Mouse (Mus musculus) embryonic facial prominence, embryonic 10.5 days (tissue): ENCODE measurements at regions not wholly inside any gene's neighbourhood (a gene's known extent, or its start where the extent isn't known, plus 50 kb on each side); places are given as distances from the start of the nearest gene placed in this dataset.

ENCODE experiments used
- DNase-seq: peaks from one replicate; pipeline ENCODE4 v3.0.0-alpha.2; 2017; ENCODE audit warnings: low spot score
- H3K27ac ChIP-seq: fragments of 300-500 bp; sonication (generic); replicated peaks from 2 replicates; pipeline ENCODE4 v1.5.1; 2016; ENCODE audit warnings: mild to moderate bottlenecking
- H3K27me3 ChIP-seq: fragments of 300-500 bp; sonication (generic); replicated peaks from 2 replicates; pipeline ENCODE4 v1.6.1; 2016; ENCODE audit warnings: low read depth, mild to moderate bottlenecking; ENCODE audit not compliant: poor library complexity, severe bottlenecking
- H3K36me3 ChIP-seq: fragments of 300-500 bp; sonication (generic); replicated peaks from 2 replicates; pipeline ENCODE4 v1.6.1; 2016; ENCODE audit warnings: mild to moderate bottlenecking, moderate library complexity
- H3K4me1 ChIP-seq: fragments of 300-500 bp; sonication (generic); 2 replicates; pipeline ENCODE4 v1.6.1; 2016
- H3K4me3 ChIP-seq: fragments of 300-500 bp; sonication (generic); 2 replicates; pipeline ENCODE4 v1.5.1; 2016; ENCODE audit warnings: mild to moderate bottlenecking, moderate library complexity
- H3K9me3 ChIP-seq: fragments of 300-500 bp; sonication (generic); 2 replicates; pipeline ENCODE4 v1.6.1; 2016; ENCODE audit warnings: mild to moderate bottlenecking
- WGBS: fragments of 180-500 bp; shearing (Covaris S2); methylation state at CpG from one replicate; pipeline ENCODE4 v1.1.7; 2016; 5-methylcytosine and 5-hydroxymethylcytosine counted together

- H3K4me1 ChIP-seq = no peaks in the 10 kb centered on the region
- H3K4me3 ChIP-seq = no peak overlapping the region
- no peaks in the 10 kb centered on the region for H3K27me3 ChIP-seq
- WGBS = 86% methylated on average over 4 of the region's 4 CpGs
- H3K9me3 ChIP-seq = no peaks in the 10 kb centered on the region
- no peak for DNase-seq
- H3K36me3 ChIP-seq = no peaks in the 10 kb centered on the region
- no peak overlapping the region for H3K27ac ChIP-seq
Measured at GRCm38 (mm10) chr13:100962811-100963540, 129.7 kb upstream of the Slc30a5 start.

GRCm38 (mm10) chr13:100954598-100955251, 121.5 kb upstream of the Slc30a5 start:
- H3K27me3 ChIP-seq = no peaks in the 10 kb centered on the region
- peaks cover 8% of the 10 kb centered on the region; the same call in 1 of the 2 replicates for H3K4me1 ChIP-seq
- DNase-seq = no peak
- 81% methylated on average over 8 of the region's 8 CpGs for WGBS
- no peak overlapping the region for H3K4me3 ChIP-seq
- H3K9me3 ChIP-seq = no peaks in the 10 kb centered on the region
- no peak overlapping the region for H3K27ac ChIP-seq
- H3K36me3 ChIP-seq = no peaks in the 10 kb centered on the region

GRCm38 (mm10) chr13:100954106-100954505, 120.9 kb upstream of the Slc30a5 start:
- 51% methylated on average over 1 of the region's 1 CpGs for WGBS
- Histone ChIP-seq H3K4me1 (peaks cover 8% of the 10 kb centered on the region; the same call in 1 of the 2 replicates), H3K27me3 (no peaks in the 10 kb centered on the region), H3K36me3 (no peaks in the 10 kb centered on the region), H3K4me3 (no peak overlapping the region), H3K9me3 (no peaks in the 10 kb centered on the region), H3K27ac (no peak overlapping the region)
- DNase-seq = no peak

GRCm38 (mm10) chr13:100951185-100951508, 117.9 kb upstream of the Slc30a5 start:
- Histone ChIP-seq H3K9me3 (no peaks in the 10 kb centered on the region), H3K27ac (no peak overlapping the region), H3K36me3 (no peaks in the 10 kb centered on the region), H3K27me3 (no peaks in the 10 kb centered on the region), H3K4me1 (peaks cover 8% of the 10 kb centered on the region; the same call in 1 of the 2 replicates), H3K4me3 (no peak overlapping the region)
- no peak for DNase-seq
- WGBS = 95% methylated on average over 1 of the region's 1 CpGs

- H3K4me1 ChIP-seq = peaks cover 8% of the 10 kb centered on the region; the same call in 1 of the 2 replicates
- H3K27me3 ChIP-seq = no peaks in the 10 kb centered on the region
- H3K36me3 ChIP-seq = no peaks in the 10 kb centered on the region
- H3K27ac ChIP-seq = no peak overlapping the region
- no peaks in the 10 kb centered on the region for H3K9me3 ChIP-seq
- 62% methylated on average over 7 of the region's 7 CpGs for WGBS
- H3K4me3 ChIP-seq = no peak overlapping the region
- DNase-seq = no peak
Measured at GRCm38 (mm10) chr13:100950348-100951184, 117.3 kb upstream of the Slc30a5 start.

- no peaks in the 10 kb centered on the region for H3K36me3 ChIP-seq
- 31% methylated on average over 5 of the region's 5 CpGs for WGBS
- no peak overlapping the region for H3K27ac ChIP-seq
- H3K9me3 ChIP-seq = no peaks in the 10 kb centered on the region
- H3K27me3 ChIP-seq = no peaks in the 10 kb centered on the region
- H3K4me1 ChIP-seq = peaks cover 5% of the 10 kb centered on the region
- no peak overlapping the region for H3K4me3 ChIP-seq
- peak; percentile 27 for DNase-seq
Measured at GRCm38 (mm10) chr13:100943206-100943848, 110.1 kb upstream of the Slc30a5 start.

GRCm38 (mm10) chr13:100940791-100941190, 107.6 kb upstream of the Slc30a5 start:
- DNase-seq = no peak
- H3K36me3 ChIP-seq = no peaks in the 10 kb centered on the region
- no peaks in the 10 kb centered on the region for H3K9me3 ChIP-seq
- no peak overlapping the region for H3K27ac ChIP-seq
- WGBS = 81% methylated on average over 13 of the region's 13 CpGs
- no peak overlapping the region for H3K4me3 ChIP-seq
- H3K27me3 ChIP-seq = no peaks in the 10 kb centered on the region
- H3K4me1 ChIP-seq = peaks cover 5% of the 10 kb centered on the region

GRCm38 (mm10) chr13:100939677-100940076, 106.5 kb upstream of the Slc30a5 start:
- Histone ChIP-seq H3K27ac (no peak overlapping the region), H3K9me3 (no peaks in the 10 kb centered on the region), H3K4me3 (no peak overlapping the region), H3K4me1 (peaks cover 5% of the 10 kb centered on the region), H3K36me3 (no peaks in the 10 kb centered on the region), H3K27me3 (no peaks in the 10 kb centered on the region)
- 43% methylated on average over 4 of the region's 4 CpGs for WGBS
- DNase-seq = peak; percentile 49

- H3K36me3 ChIP-seq = no peaks in the 10 kb centered on the region
- H3K4me1 ChIP-seq = no peaks in the 10 kb centered on the region
- no peak overlapping the region for H3K4me3 ChIP-seq
- WGBS = 90% methylated on average over 8 of the region's 8 CpGs
- H3K27me3 ChIP-seq = no peaks in the 10 kb centered on the region
- H3K27ac ChIP-seq = no peak overlapping the region
- no peaks in the 10 kb centered on the region for H3K9me3 ChIP-seq
- no peak for DNase-seq
Measured at GRCm38 (mm10) chr13:100933265-100933664, 100.0 kb upstream of the Slc30a5 start.

GRCm38 (mm10) chr13:100899566-100899965, 66.3 kb upstream of the Slc30a5 start:
- no peaks in the 10 kb centered on the region for H3K36me3 ChIP-seq
- H3K4me3 ChIP-seq = no peak overlapping the region
- 90% methylated on average over 2 of the region's 2 CpGs for WGBS
- H3K9me3 ChIP-seq = no peaks in the 10 kb centered on the region
- H3K27me3 ChIP-seq = no peaks in the 10 kb centered on the region
- DNase-seq = no peak
- H3K27ac ChIP-seq = no peak overlapping the region
- no peaks in the 10 kb centered on the region for H3K4me1 ChIP-seq

- Histone ChIP-seq H3K4me1 (no peaks in the 10 kb centered on the region), H3K27me3 (no peaks in the 10 kb centered on the region), H3K27ac (no peak overlapping the region), H3K36me3 (no peaks in the 10 kb centered on the region), H3K4me3 (no peak overlapping the region), H3K9me3 (no peaks in the 10 kb centered on the region)
- DNase-seq = no peak
- 89% methylated on average over 9 of the region's 9 CpGs for WGBS
Measured at GRCm38 (mm10) chr13:100893871-100894270, 60.6 kb upstream of the Slc30a5 start.

GRCm38 (mm10) chr13:100893096-100893495, 59.9 kb upstream of the Slc30a5 start:
- no peaks in the 10 kb centered on the region for H3K27me3 ChIP-seq
- no peaks in the 10 kb centered on the region for H3K4me1 ChIP-seq
- H3K27ac ChIP-seq = no peak overlapping the region
- no peaks in the 10 kb centered on the region for H3K9me3 ChIP-seq
- H3K4me3 ChIP-seq = no peak overlapping the region
- WGBS = 81% methylated on average over 1 of the region's 1 CpGs
- H3K36me3 ChIP-seq = no peaks in the 10 kb centered on the region
- DNase-seq = no peak
